Mouse (Mus musculus) liver, postnatal 0 days (tissue): ENCODE data around the gene Neurog2. TPM values are rescaled to one million over a fixed set of nuclear protein-coding genes. Genes with fewer than 3 reads are reported as not detected.

Experiments
- ATAC-seq: fragments of 200-750 bp; cut with Nextera tagmentation; 2 replicates; pipeline ENCODE4 v1.8.0; 2017; ENCODE audit warnings: mild to moderate bottlenecking, moderate library complexity
- DNase-seq: peaks from one replicate; pipeline ENCODE4 v3.0.0-alpha.2; 2016
- H3K27ac ChIP-seq: fragments of 300-500 bp; sonication (generic); 2 replicates; pipeline ENCODE4 v1.5.1; 2014; ENCODE audit warnings: antibody characterized with exemption, moderate library complexity, mild to moderate bottlenecking, low read depth
- H3K27me3 ChIP-seq: fragments of 300-500 bp; sonication (generic); 2 replicates; pipeline ENCODE4 v1.6.1; 2014; ENCODE audit warnings: low read length, control low read depth, mixed read lengths; ENCODE audit not compliant: insufficient read depth
- H3K36me3 ChIP-seq: fragments of 300-500 bp; sonication (generic); replicated peaks from 2 replicates; pipeline ENCODE4 v1.6.1; 2014; ENCODE audit warnings: mild to moderate bottlenecking, control low read depth, low read length, moderate library complexity, mixed read lengths; ENCODE audit not compliant: insufficient read depth
- H3K4me1 ChIP-seq: fragments of 300-500 bp; sonication (generic); 2 replicates; pipeline ENCODE4 v1.6.1; 2014; ENCODE audit warnings: antibody characterized with exemption, mild to moderate bottlenecking, control low read depth; ENCODE audit not compliant: insufficient read depth
- H3K4me2 ChIP-seq: fragments of 300-500 bp; sonication (generic); 2 replicates; pipeline ENCODE4 v1.6.1; 2014; ENCODE audit warnings: low read depth, mild to moderate bottlenecking, low read length, moderate library complexity, mixed read lengths
- H3K4me3 ChIP-seq: fragments of 300-500 bp; sonication (generic); 2 replicates; pipeline ENCODE4 v1.5.1; 2014; ENCODE audit warnings: low read depth, low read length
- H3K9ac ChIP-seq: fragments of 300-500 bp; sonication (generic); replicated peaks from 2 replicates; pipeline ENCODE4 v1.6.1; 2014; ENCODE audit warnings: mild to moderate bottlenecking, moderate library complexity
- H3K9me3 ChIP-seq: fragments of 300-500 bp; sonication (generic); 2 replicates; pipeline ENCODE4 v1.6.1; 2016; ENCODE audit warnings: mild to moderate bottlenecking, control low read depth, low read length, mixed read lengths
- CTCF ChIP-seq: sonication (generic); IDR thresholded peaks from 2 replicates; pipeline ENCODE4 v1.5.1; 2016; ENCODE audit warnings: antibody characterized with exemption, low read depth
- EP300 ChIP-seq: IDR thresholded peaks from 2 replicates; pipeline ENCODE4 v1.6.1; 2016; ENCODE audit warnings: antibody characterized with exemption, low read depth, mild to moderate bottlenecking
- WGBS: fragments of 180-500 bp; shearing (Covaris S2); extraction: QIAGEN DNeasy Blood & Tissue Kit; methylation state at CpG from one replicate; pipeline ENCODE4 v1.1.7; 2014; ENCODE audit not compliant: insufficient replicate concordance; 5-methylcytosine and 5-hydroxymethylcytosine counted together
- polyA plus RNA-seq: library from polyadenylated mRNA; unstranded; fragments of >200 nt; fragmentation: Nextera tagmentation; extraction: Ambion mirVana; gene quantifications from 2 replicates; pipeline ENCODE4 v1.2.1, GENCODE M21; 2015

The Neurog2 gene
- polyA plus RNA-seq, 1 experiment from 2014 or later, result not detected

DNA sequence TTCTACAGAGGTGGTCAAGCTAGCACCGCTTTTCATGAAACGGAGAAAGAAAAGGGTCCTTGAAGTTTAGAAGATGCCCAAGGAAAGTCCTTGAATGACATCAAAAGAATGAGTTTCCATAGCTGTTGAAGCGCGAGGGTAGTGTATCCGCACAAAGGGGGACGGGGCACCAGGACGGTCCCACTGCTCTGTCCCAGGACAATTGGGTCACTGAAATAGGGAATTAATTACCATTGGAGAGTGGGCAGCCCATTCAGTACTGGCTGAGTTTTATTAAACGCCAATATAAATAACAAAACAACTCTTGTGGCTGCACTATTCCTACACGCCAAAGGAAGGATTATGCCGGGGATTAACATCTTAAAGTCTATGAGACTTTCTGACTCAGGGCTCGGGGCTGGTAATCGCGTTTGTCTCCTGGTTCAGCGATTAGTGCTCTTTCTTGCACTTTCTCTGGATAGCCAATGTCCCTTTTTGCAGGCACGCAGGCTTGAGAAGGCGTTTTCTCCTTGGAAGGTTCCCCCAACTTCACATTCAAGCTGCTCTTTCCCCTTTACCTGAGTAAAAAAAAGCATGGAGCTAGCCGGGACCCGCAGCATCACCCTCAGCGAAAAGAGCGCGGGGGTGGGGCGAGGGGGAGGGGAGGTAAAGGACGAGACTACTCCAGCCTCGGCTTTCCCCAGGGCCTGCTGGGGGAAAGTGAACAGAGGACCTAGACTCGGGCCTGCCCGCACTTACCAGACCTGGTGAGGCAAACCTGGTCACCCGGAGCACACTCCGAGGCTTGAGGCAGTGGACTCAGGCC lies 5.6 kb upstream of the Neurog2 start:
- TF ChIP-seq CTCF (no peak), EP300 (no peak)
- Histone ChIP-seq H3K27me3 (peaks cover 80% of the 10 kb centered on the region), H3K9ac (no peak overlapping the region), H3K4me1 (peaks cover 13% of the 10 kb centered on the region), H3K4me3 (no peak overlapping the region), H3K27ac (no peak overlapping the region), H3K36me3 (no peaks in the 10 kb centered on the region), H3K9me3 (no peaks in the 10 kb centered on the region), H3K4me2 (no peak overlapping the region)
- ATAC-seq (no peak), DNase-seq (no peak)
- WGBS, result 3% methylated on average over 28 of the region's 28 CpGs

DNA sequence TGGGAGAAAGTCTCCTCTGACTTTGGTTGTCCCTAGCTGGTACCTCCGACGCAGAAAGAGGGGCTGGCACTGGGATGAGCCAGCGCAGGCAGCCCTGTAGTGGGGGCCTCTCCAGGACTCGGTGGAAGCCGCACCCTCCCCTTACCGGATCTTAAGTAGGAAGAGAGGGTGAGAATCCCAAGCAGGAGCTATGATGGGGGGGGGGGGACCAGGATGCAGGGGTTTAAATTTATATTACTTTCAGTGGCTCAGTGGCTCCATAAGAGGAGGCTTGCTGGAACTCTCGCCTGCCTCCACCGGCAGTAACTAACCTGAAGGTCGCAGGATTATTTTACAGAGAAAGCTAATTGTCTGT lies 5.0 kb upstream of the Neurog2 start:
- TF ChIP-seq EP300 (no peak), CTCF (no peak)
- 2% methylated on average over 9 of the region's 9 CpGs for WGBS
- Histone ChIP-seq H3K27ac (no peak overlapping the region), H3K4me3 (no peak overlapping the region), H3K36me3 (no peaks in the 10 kb centered on the region), H3K4me2 (no peak overlapping the region), H3K9ac (no peak overlapping the region), H3K27me3 (peaks cover 85% of the 10 kb centered on the region), H3K9me3 (no peaks in the 10 kb centered on the region), H3K4me1 (peaks cover 17% of the 10 kb centered on the region)
- no peak for ATAC-seq
- DNase-seq, result no peak

DNA sequence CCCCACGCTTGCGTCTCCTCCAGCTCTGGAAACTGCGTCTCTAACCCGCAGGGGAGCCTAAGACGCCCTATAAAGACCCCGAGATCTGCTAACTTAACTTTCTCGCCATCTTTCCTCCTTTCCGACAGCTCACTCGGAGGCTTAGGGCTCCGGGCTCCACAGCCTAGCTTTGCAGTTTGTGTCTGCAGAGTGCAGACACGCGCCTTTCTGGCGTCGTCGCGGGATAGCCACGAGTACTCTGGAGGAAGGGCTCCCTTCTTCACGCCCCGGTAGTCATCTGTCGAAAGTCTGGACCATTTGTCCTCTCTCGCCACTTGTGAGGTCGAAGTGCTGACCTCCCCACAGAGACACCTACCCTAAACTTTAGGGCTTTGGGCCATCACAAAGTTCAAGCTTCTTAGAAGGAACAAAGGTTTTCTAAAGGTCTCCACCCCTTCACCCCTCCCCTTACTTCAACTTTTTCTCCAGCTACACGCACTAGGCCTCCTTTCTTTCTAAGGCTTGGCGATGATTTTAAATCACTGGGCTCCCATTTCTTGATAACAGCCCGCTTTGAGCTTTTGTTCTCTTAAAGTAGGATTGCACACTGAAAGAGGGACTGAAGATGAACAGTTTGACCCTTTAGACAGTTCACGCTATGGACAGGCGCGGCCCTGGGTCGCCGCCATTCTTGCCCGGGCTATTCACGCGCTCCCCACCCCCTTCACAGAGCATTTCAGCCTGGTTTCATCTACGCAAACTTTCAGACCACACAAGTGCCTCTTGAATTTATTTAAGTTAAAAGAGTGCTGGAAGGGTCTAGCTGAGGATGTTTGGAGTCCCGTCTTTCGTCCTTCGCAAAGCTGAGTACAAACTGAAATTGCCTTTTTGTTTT lies 4.4 kb upstream of the Neurog2 start:
- H3K4me3 ChIP-seq, result peak overlapping the region; percentile 20; the same call in 1 of the 2 replicates
- H3K27ac ChIP-seq, result no peak overlapping the region
- ATAC-seq (no peak), DNase-seq (no peak)
- peaks cover 22% of the 10 kb centered on the region for H3K4me1 ChIP-seq
- H3K9ac ChIP-seq, result no peak overlapping the region
- H3K27me3 ChIP-seq, result peaks cover 91% of the 10 kb centered on the region
- WGBS, result 5% methylated on average over 37 of the region's 37 CpGs
- H3K9me3 ChIP-seq, result no peaks in the 10 kb centered on the region
- H3K4me2 ChIP-seq, result peak overlapping the region; percentile 10; the same call in 1 of the 2 replicates
- H3K36me3 ChIP-seq, result no peaks in the 10 kb centered on the region
- TF ChIP-seq CTCF (no peak), EP300 (no peak)

DNA sequence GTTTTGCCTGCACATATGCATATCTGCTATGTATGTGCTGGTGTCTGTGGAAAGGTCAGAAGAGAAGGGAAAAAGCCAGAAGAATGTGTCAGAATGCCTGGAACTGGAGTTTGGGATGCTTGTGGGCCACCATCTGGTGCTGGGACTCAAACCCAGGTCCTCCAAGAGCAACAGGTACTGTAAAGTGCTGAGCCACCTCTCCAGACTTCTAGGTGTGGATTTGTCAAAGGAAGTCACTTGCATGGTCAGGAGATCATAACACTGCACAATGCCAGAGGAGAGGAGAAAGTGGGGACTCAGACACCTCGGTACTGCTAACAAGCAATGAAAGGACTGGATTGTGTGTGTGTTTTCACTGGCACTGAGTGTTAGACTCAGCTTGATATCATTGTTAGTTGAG lies 2.7 kb upstream of the Neurog2 start:
- no peak for DNase-seq
- Histone ChIP-seq H3K9me3 (no peaks in the 10 kb centered on the region), H3K4me2 (no peak overlapping the region), H3K9ac (no peak overlapping the region), H3K36me3 (no peaks in the 10 kb centered on the region), H3K27me3 (peaks cover 97% of the 10 kb centered on the region), H3K27ac (no peak overlapping the region), H3K4me1 (peaks cover 30% of the 10 kb centered on the region), H3K4me3 (no peak overlapping the region)
- no peak for ATAC-seq
- 11% methylated on average over 1 of the region's 1 CpGs for WGBS
- TF ChIP-seq EP300, result no peak
- no peak for TF ChIP-seq CTCF

DNA sequence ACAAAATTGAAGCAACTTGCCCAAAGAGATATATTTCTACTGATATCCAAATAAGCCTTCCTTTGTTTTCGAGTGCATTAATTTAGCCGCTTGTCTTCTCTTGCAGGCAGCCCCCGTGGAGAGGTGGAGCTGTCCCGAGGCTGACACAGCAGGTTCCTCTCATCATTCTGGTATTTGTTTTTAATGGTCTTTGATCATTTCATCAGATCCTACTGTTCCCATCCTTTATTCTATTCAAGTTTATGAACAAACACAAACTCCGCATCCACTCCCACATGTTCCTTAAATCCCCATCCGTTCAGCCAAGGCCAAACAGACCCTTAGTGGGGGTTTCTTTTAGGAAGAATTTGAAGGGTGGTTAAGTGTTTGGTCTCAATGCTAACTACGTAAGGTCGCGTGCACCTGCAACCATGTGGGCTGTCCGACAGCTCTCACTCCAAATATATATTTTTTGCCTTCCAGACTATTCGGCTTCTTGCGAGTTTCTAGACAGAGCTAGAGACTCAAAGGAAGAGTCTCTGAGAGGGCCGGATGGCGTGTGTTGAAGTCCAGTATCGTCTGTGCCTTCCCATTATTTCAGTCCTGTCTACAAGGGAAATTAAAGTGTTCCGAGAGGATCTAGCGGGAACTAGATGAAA lies 2.1 kb upstream of the Neurog2 start:
- Histone ChIP-seq H3K27ac (no peak overlapping the region), H3K9ac (no peak overlapping the region), H3K4me2 (no peak overlapping the region), H3K4me3 (no peak overlapping the region), H3K27me3 (peaks cover 95% of the 10 kb centered on the region), H3K9me3 (no peaks in the 10 kb centered on the region), H3K36me3 (no peaks in the 10 kb centered on the region), H3K4me1 (peaks cover 27% of the 10 kb centered on the region)
- 6% methylated on average over 17 of the region's 17 CpGs for WGBS
- TF ChIP-seq EP300, result no peak
- TF ChIP-seq CTCF, result no peak
- DNase-seq, result no peak
- no peak for ATAC-seq

DNA sequence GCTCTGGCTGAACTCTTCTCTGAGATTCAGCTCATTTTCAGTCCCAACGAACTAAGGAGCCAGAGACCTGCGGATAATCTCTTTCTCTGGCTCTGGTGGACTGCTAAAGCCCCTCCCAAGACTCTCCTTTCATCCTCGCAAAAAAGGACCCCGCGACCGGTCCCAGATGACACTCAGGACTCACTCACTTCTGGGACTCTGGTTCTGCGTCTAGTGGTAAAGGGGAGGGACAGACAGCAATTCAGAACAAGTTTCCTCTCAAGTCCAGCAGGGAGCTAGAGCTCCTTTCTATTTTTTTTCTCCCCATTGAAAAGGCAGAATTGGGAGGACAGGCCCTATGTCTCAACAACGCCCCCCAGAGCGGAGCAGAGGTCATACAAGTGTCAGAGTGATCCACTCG lies 1.4 kb upstream of the Neurog2 start:
- no peak for TF ChIP-seq EP300

More for the DNA sequence above, 1.4 kb upstream of the Neurog2 start:
- no peaks in the 10 kb centered on the region for H3K36me3 ChIP-seq
- DNase-seq, result no peak
- no peaks in the 10 kb centered on the region for H3K9me3 ChIP-seq
- H3K4me1 ChIP-seq, result peaks cover 25% of the 10 kb centered on the region
- WGBS, result 2% methylated on average over 10 of the region's 10 CpGs
- H3K27ac ChIP-seq, result no peak overlapping the region
- no peak overlapping the region for H3K4me3 ChIP-seq
- no peak for ATAC-seq
- peaks cover 93% of the 10 kb centered on the region for H3K27me3 ChIP-seq
- H3K9ac ChIP-seq, result no peak overlapping the region
- no peak overlapping the region for H3K4me2 ChIP-seq
